Mouse (Mus musculus) C2C12 (cell line): ENCODE measurements at regions not wholly inside any gene's neighbourhood (a gene's known extent, or its start where the extent isn't known, plus 50 kb on each side); places are given as distances from the start of the nearest gene placed in this dataset.

Experiments
- CEBPB ChIP-seq: IDR thresholded peaks from one replicate; pipeline ENCODE4 v1.6.1; 2011; ENCODE audit warnings: low read depth, mild to moderate bottlenecking, control low read depth, moderate library complexity
- CTCF ChIP-seq: IDR thresholded peaks from one replicate; pipeline ENCODE4 v1.5.1; 2011; ENCODE audit not compliant: control insufficient read depth, insufficient read depth, insufficient read length
- FOSL1 ChIP-seq: IDR thresholded peaks from one replicate; pipeline ENCODE4 v1.8.0; 2011; ENCODE audit warnings: mild to moderate bottlenecking, low read length; ENCODE audit not compliant: poor library complexity, insufficient read depth, severe bottlenecking
- MAX ChIP-seq: IDR thresholded peaks from one replicate; pipeline ENCODE4 v1.6.1; 2011; ENCODE audit warnings: mild to moderate bottlenecking, control low read depth
- MYOD1 ChIP-seq: IDR thresholded peaks from one replicate; pipeline ENCODE4 v1.6.1; 2011; ENCODE audit warnings: low read depth; ENCODE audit not compliant: control insufficient read depth, insufficient read length
- MYOG ChIP-seq: IDR thresholded peaks from one replicate; pipeline ENCODE4 v1.6.1; 2011; ENCODE audit not compliant: control insufficient read depth, insufficient read length; ENCODE audit errors: extremely low read depth
- USF1 ChIP-seq: IDR thresholded peaks from one replicate; pipeline ENCODE4 v1.6.1; 2011; ENCODE audit warnings: low read depth, mild to moderate bottlenecking, control low read depth, moderate library complexity

- no peak for TF ChIP-seq CTCF
- TF ChIP-seq CEBPB = no peak
- no peak for TF ChIP-seq USF1
- no peak for TF ChIP-seq FOSL1
- TF ChIP-seq MYOD1 = no peak
- TF ChIP-seq MYOG = no peak
- TF ChIP-seq MAX = no peak
Measured at GRCm38 (mm10) chr2:108877141-108877540, 403.4 kb upstream of the Kif18a start.
